Mouse (Mus musculus) 3T3-L1 (cell line): ENCODE data around the gene Gm20671.
"Not testable (repeated sequence)": the region's sequence is repeated elsewhere in the genome, so short reads cannot be mapped to it uniquely, and the experiment has no call there.

ENCODE experiments used
- DNase-seq: peaks from one replicate; pipeline ENCODE4 v3.0.0-alpha.2; 2015; ENCODE audit warnings: low read depth, low spot score

Gene Gm20671

GRCm38 (mm10) chr5:32827009-32827408 lies at the start of gene Gm20671:
Gm20671 (minus strand) TSS chr5:32827109.
- no peak for DNase-seq

- DNase-seq, result no peak
Measured at GRCm38 (mm10) chr5:32872346-32872745, 45.4 kb upstream of the Gm20671 start.

- DNase-seq, result no peak
Measured at GRCm38 (mm10) chr5:32869389-32870024, 42.6 kb upstream of the Gm20671 start.

GRCm38 (mm10) chr5:32863253-32864228 lies 36.6 kb upstream of the Gm20671 start, which contains the start of gene Depdc5:
Depdc5 (plus strand) TSS chr5:32863701.
- DNase-seq, result peak; percentile 86

- DNase-seq, result peak; percentile 45
Measured at GRCm38 (mm10) chr5:32862469-32863132, 35.7 kb upstream of the Gm20671 start.

- no peak for DNase-seq
Measured at GRCm38 (mm10) chr5:32861082-32861481, 34.2 kb upstream of the Gm20671 start.

GRCm38 (mm10) chr5:32857781-32858220 lies 30.9 kb upstream of the Gm20671 start:
- peak; percentile 70 for DNase-seq

GRCm38 (mm10) chr5:32855274-32855673 lies 28.4 kb upstream of the Gm20671 start:
- not testable (repeated sequence) for DNase-seq

GRCm38 (mm10) chr5:32854818-32855217 lies 27.9 kb upstream of the Gm20671 start:
- DNase-seq, result no peak

- DNase-seq, result peak; percentile 96
Measured at GRCm38 (mm10) chr5:32853731-32854507, 27.0 kb upstream of the Gm20671 start, which contains the start of gene Prr14l. Prr14l (minus strand) TSS chr5:32854256.

GRCm38 (mm10) chr5:32852026-32852425 lies 25.1 kb upstream of the Gm20671 start:
- DNase-seq, result no peak

- not testable (repeated sequence) for DNase-seq
Measured at GRCm38 (mm10) chr5:32849580-32849979, 22.7 kb upstream of the Gm20671 start.

GRCm38 (mm10) chr5:32849178-32849577 lies 22.3 kb upstream of the Gm20671 start:
- DNase-seq, result no peak

GRCm38 (mm10) chr5:32840029-32840428 lies 13.1 kb upstream of the Gm20671 start:
- no peak for DNase-seq

- DNase-seq, result no peak
Measured at GRCm38 (mm10) chr5:32836976-32837375, 10.1 kb upstream of the Gm20671 start.

GRCm38 (mm10) chr5:32834497-32834896 lies 7.6 kb upstream of the Gm20671 start:
- peak; percentile 64 for DNase-seq

GRCm38 (mm10) chr5:32830054-32830453 lies 3.1 kb upstream of the Gm20671 start:
- DNase-seq, result no peak

- DNase-seq, result not testable (repeated sequence)
Measured at GRCm38 (mm10) chr5:32828766-32829165, 1.9 kb upstream of the Gm20671 start.

GRCm38 (mm10) chr5:32820471-32820870 lies 6.4 kb downstream of the Gm20671 start:
- no peak for DNase-seq

GRCm38 (mm10) chr5:32815396-32815795 lies 11.5 kb downstream of the Gm20671 start:
- DNase-seq, result no peak

GRCm38 (mm10) chr5:32786454-32786853 lies 40.5 kb downstream of the Gm20671 start:
- not testable (repeated sequence) for DNase-seq
